Mouse (Mus musculus): ENCODE measurements around the gene Gm960.

Gene Gm960

DNA sequence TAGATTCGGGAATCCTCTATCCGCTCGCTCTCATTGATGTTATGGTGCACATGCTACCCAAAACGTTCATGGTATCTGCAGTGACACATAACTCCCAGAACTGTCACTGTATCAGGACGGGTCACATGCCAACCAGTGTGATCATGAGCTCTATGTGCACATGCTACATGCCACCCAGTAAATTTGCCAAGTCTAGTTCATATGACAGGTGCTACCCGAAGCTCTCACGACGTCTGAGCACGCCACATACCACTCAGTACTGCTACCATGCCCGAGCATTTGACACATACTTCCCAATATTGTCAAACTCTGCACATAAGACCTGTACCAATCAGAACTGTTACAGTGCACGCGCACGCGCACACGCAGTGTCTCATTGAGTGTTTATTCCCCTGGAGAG lies 21.6 kb upstream of the Gm960 start:
- Histone ChIP-seq H3K27me3 (ENCODE audit: control insufficient read depth, insufficient read depth, low read length, poor library complexity, severe bottlenecking) (no peaks in the 10 kb centered on the region), H3K36me3 (ENCODE audit: control insufficient read depth, insufficient read depth, low read length, poor library complexity, severe bottlenecking) (no peaks in the 10 kb centered on the region)
- DNase-seq (ENCODE audit: low read depth, low spot score): no peak

GRCm38 (mm10) chr19:4719351-4719764 lies 20.9 kb upstream of the Gm960 start:
- Histone ChIP-seq H3K27me3 (ENCODE audit: control insufficient read depth, insufficient read depth, low read length, poor library complexity, severe bottlenecking) (no peaks in the 10 kb centered on the region), H3K36me3 (ENCODE audit: control insufficient read depth, insufficient read depth, low read length, poor library complexity, severe bottlenecking) (no peaks in the 10 kb centered on the region)
- DNase-seq (ENCODE audit: low read depth, low spot score): no peak

- DNase-seq (ENCODE audit: low read depth, low spot score): no peak
- Histone ChIP-seq H3K27me3 (ENCODE audit: control insufficient read depth, insufficient read depth, low read length, poor library complexity, severe bottlenecking) (no peaks in the 10 kb centered on the region), H3K36me3 (ENCODE audit: control insufficient read depth, insufficient read depth, low read length, poor library complexity, severe bottlenecking) (no peaks in the 10 kb centered on the region)
These were observed 20.2 kb upstream of the Gm960 start for GRCm38 (mm10) chr19:4718716-4719115.

GRCm38 (mm10) chr19:4717281-4717680 lies 18.8 kb upstream of the Gm960 start:
- Histone ChIP-seq H3K27me3 (ENCODE audit: control insufficient read depth, insufficient read depth, low read length, poor library complexity, severe bottlenecking) (no peaks in the 10 kb centered on the region), H3K36me3 (ENCODE audit: control insufficient read depth, insufficient read depth, low read length, poor library complexity, severe bottlenecking) (no peaks in the 10 kb centered on the region)
- DNase-seq (ENCODE audit: low read depth, low spot score): no peak

DNA sequence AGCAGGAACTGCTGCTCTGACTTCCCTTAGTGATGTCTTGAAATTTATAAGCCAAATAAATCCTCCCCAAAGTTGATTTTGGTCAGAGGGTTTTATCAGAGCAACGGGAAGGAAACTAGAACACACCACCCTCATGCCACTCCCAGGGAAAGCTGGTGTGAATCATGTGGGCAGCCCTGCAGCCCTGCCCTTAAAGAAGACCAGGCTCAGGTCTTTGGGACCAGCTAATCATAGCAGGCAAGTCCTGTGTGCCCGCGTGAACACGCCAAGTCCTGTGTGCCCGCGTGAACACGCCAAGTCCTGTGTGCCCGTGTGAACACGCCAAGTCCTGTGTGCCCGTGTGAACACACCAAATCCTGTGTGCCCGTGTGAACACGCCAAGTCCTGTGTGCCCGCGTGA lies 18.3 kb upstream of the Gm960 start:
- Histone ChIP-seq H3K27me3 (ENCODE audit: control insufficient read depth, insufficient read depth, low read length, poor library complexity, severe bottlenecking) (no peaks in the 10 kb centered on the region; the same call in 1 of the 2 replicates), H3K36me3 (ENCODE audit: control insufficient read depth, insufficient read depth, low read length, poor library complexity, severe bottlenecking) (no peaks in the 10 kb centered on the region)
- no peak for DNase-seq (ENCODE audit: low read depth, low spot score)

DNA sequence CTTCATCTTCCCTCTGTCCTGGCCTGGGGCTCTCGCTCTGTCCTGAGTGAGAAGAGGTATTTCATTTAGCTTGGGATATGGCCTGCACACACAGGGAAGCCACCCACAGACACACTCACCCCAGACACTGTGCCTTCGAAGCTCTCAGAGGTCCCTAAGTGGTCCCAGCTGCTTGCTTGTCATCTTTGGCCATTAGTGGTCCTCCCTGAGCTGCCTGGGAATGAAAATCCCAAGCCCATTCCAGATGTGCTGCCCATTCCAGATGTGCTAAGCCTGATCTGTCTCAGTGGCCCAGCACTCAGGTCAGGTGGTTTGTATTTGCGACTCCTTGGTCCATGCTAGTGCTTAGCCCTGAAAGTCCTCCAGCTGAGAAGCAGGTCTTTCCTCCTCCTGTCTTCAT lies 15.4 kb upstream of the Gm960 start:
- no peaks in the 10 kb centered on the region for H3K36me3 ChIP-seq (ENCODE audit: control insufficient read depth, insufficient read depth, low read length, poor library complexity, severe bottlenecking)
- H3K27me3 ChIP-seq (ENCODE audit: control insufficient read depth, insufficient read depth, low read length, poor library complexity, severe bottlenecking): no peaks in the 10 kb centered on the region; the same call in 1 of the 2 replicates
- DNase-seq (ENCODE audit: low read depth, low spot score): no peak

DNA sequence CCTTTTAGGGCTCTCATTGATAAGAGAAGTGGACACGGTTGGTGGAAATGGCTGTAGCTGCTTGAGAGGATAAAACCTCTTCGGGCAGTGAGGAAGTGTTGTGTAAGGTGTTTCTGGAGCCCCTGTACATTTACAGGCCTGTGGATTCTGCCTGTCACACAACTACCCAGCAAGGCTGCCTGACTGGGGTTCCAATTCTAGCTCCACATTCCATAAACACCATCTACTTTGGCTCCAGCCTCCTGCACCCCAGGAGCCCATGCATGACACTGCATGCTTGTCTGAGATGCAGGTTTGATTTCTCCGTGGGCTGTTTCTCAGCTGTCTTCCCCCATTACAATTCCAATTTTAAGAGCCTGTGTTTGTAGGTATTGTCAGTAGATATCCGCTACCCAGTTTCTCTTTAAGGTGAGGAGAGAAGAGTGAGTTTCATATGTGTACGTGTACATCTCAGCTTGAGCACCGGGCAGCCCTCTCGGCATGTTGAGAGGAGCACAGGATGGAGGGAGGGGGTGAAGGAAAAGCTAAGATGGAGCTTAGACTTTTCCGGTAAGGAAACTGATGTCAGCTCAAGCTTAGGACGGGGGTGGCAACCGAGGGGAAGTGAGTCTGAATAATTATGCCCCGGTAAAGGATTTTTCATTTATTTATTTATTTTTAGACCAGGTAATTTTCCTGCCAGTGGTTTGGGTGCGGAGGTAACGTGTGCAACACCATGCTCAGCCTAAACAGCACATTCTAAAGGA lies 14.5 kb upstream of the Gm960 start:
- H3K27me3 ChIP-seq (ENCODE audit: control insufficient read depth, insufficient read depth, low read length, poor library complexity, severe bottlenecking): no peaks in the 10 kb centered on the region; the same call in 1 of the 2 replicates
- H3K36me3 ChIP-seq (ENCODE audit: control insufficient read depth, insufficient read depth, low read length, poor library complexity, severe bottlenecking): no peaks in the 10 kb centered on the region
- DNase-seq (ENCODE audit: low read depth, low spot score): no peak

GRCm38 (mm10) chr19:4712156-4712780 lies 13.8 kb upstream of the Gm960 start:
- Histone ChIP-seq H3K36me3 (ENCODE audit: control insufficient read depth, insufficient read depth, low read length, poor library complexity, severe bottlenecking) (no peaks in the 10 kb centered on the region), H3K27me3 (ENCODE audit: control insufficient read depth, insufficient read depth, low read length, poor library complexity, severe bottlenecking) (no peaks in the 10 kb centered on the region; the same call in 1 of the 2 replicates)
- DNase-seq (ENCODE audit: low read depth, low spot score): no peak

GRCm38 (mm10) chr19:4711601-4712155 lies 13.2 kb upstream of the Gm960 start:
- DNase-seq (ENCODE audit: low read depth, low spot score): no peak
- Histone ChIP-seq H3K36me3 (ENCODE audit: control insufficient read depth, insufficient read depth, low read length, poor library complexity, severe bottlenecking) (no peaks in the 10 kb centered on the region), H3K27me3 (ENCODE audit: control insufficient read depth, insufficient read depth, low read length, poor library complexity, severe bottlenecking) (no peaks in the 10 kb centered on the region; the same call in 1 of the 2 replicates)

DNA sequence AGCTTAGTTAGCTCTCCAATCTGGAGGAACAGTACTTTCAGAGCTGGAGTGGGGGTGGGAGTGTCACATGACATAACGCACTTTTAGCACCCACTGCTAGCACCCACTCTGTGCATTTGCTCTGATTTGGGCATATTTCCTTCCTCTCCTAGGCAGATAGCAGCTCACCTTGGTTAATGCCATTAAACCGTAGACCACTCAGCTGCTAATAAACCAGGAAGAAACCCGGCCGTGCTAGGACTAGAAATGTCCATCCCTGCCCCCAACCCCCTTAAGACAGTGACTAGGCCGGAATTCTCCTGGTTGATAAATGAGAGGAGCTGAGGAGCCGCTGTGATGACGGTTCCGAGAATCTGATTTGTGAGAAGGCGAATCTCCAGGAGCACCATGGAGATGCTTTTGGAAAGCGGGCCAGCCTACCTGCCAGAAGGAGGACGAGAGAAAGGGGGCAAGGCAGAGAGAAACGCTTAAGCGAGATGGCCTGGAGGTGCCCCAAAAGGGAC lies 12.7 kb upstream of the Gm960 start, which contains the start of gene Sptbn2:
Gene Sptbn2, plus strand, starts transcription at position 70 of the 503 bp plus-strand sequence.
- DNase-seq (ENCODE audit: low read depth, low spot score): no peak
- H3K36me3 ChIP-seq (ENCODE audit: control insufficient read depth, insufficient read depth, low read length, poor library complexity, severe bottlenecking): no peaks in the 10 kb centered on the region
- no peaks in the 10 kb centered on the region; the same call in 1 of the 2 replicates for H3K27me3 ChIP-seq (ENCODE audit: control insufficient read depth, insufficient read depth, low read length, poor library complexity, severe bottlenecking)

DNA sequence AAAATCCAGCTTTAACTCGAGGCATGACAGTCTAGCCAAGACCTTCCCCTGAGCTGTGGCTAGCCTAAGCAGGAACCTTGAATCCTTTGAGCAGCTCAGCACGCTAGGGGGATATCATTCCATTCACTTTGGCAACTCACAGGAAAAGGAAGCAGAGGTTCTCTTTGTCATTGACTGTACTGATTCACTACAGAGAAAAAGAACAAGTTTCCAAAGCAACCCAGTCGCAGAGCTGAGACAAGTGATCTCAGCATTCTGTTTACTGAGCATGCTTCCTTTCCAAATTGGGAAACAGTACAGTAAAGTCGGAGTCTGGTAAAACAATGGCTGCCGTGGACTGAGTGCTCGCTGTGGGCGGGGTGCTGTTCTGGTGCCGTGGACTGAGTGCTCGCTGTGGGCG lies 10.3 kb upstream of the Gm960 start:
- Histone ChIP-seq H3K27me3 (ENCODE audit: control insufficient read depth, insufficient read depth, low read length, poor library complexity, severe bottlenecking) (no peaks in the 10 kb centered on the region; the same call in 1 of the 2 replicates), H3K36me3 (ENCODE audit: control insufficient read depth, insufficient read depth, low read length, poor library complexity, severe bottlenecking) (no peaks in the 10 kb centered on the region)
- no peak for DNase-seq (ENCODE audit: low read depth, low spot score)

- Histone ChIP-seq H3K36me3 (ENCODE audit: control insufficient read depth, insufficient read depth, low read length, poor library complexity, severe bottlenecking) (no peaks in the 10 kb centered on the region), H3K27me3 (ENCODE audit: control insufficient read depth, insufficient read depth, low read length, poor library complexity, severe bottlenecking) (no peaks in the 10 kb centered on the region)
- no peak for DNase-seq (ENCODE audit: low read depth, low spot score)
These were observed 2.8 kb upstream of the Gm960 start for GRCm38 (mm10) chr19:4701221-4701620.

DNA sequence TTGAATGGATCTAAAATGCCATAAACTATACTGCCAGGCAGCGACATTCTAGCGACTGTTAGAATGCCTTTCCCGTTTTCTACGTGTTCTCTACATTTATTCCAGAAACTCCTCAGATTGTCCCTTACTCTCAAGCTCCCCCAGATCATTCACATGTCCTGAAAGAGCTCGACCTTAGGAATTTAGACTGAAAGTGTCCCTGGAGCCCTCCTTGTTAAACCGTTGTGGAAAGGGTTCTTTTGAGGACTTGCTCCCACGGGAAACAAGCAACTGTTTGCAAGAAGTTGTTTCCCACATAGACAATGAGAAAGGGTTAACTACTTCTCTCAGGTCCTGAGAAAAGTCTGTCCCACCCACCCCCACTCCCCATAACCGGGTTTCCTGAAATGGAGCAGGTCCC lies 2.2 kb upstream of the Gm960 start:
- no peak for DNase-seq (ENCODE audit: low read depth, low spot score)
- no peaks in the 10 kb centered on the region for H3K27me3 ChIP-seq (ENCODE audit: control insufficient read depth, insufficient read depth, low read length, poor library complexity, severe bottlenecking)
- no peaks in the 10 kb centered on the region for H3K36me3 ChIP-seq (ENCODE audit: control insufficient read depth, insufficient read depth, low read length, poor library complexity, severe bottlenecking)

DNA sequence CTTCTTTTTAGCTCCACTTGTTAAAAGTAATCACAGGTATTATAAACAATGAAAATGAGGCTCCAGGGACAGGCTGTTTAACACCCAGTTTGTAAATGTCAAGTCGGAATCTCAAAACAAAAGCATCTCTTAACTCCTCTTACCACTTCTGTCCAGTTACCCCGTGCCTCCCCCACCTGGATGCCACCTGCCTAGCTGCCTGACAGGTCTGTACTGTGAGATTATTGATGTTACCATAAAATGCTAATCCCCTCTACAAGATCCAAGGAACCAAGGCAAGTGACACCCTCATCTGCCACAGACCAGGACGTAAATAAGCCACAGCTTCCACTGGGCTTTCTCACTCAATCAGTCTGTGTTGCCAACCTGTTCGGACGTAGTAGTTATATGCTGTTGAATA lies 1.4 kb upstream of the Gm960 start:
- Histone ChIP-seq H3K27me3 (ENCODE audit: control insufficient read depth, insufficient read depth, low read length, poor library complexity, severe bottlenecking) (no peaks in the 10 kb centered on the region), H3K36me3 (ENCODE audit: control insufficient read depth, insufficient read depth, low read length, poor library complexity, severe bottlenecking) (no peaks in the 10 kb centered on the region)
- no peak for DNase-seq (ENCODE audit: low read depth, low spot score)

DNA sequence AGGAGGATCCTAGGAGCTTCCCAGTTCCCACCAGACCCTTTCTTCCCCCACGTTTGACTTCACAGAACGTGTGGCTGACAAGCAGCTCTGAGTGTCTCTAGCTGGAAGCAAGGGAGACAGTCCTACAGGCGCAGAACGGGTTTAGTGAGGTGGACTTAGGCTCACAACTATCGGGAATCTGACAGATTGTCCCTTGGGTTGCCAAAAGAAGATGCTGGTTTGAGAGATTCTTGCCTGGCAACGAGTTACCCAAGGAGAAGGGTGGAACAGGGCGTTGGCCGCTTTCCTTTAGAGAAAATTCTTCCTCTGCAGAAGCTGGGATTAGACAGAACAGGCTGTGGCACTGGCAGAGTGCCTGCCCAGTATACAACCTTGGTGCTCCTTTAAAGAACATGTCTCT lies 388 bp upstream of the Gm960 start:
- Histone ChIP-seq H3K27me3 (ENCODE audit: control insufficient read depth, insufficient read depth, low read length, poor library complexity, severe bottlenecking) (no peaks in the 10 kb centered on the region), H3K36me3 (ENCODE audit: control insufficient read depth, insufficient read depth, low read length, poor library complexity, severe bottlenecking) (no peaks in the 10 kb centered on the region)
- DNase-seq (ENCODE audit: low read depth, low spot score): no peak

Measured in splenic B cell, adult 2 months (primary cell).